Mouse (Mus musculus): ENCODE results near the gene Anxa6. TPM values are rescaled to one million over a fixed set of nuclear protein-coding genes. Genes with fewer than 3 reads are reported as not detected.

The Anxa6 gene
- total RNA-seq, 1 experiment from 2014 or later: 55.3 TPM

GRCm38 (mm10) chr11:55005684-55006083 is 27.6 kb downstream of the Anxa6 start:
- no peak for ATAC-seq (replicated peaks; ENCODE audit: low read depth, poor library complexity, severe bottlenecking)

- no peak for ATAC-seq (replicated peaks; ENCODE audit: low read depth, poor library complexity, severe bottlenecking)
These were observed 28.2 kb downstream of the Anxa6 start for GRCm38 (mm10) chr11:55004970-55005502.

DNA sequence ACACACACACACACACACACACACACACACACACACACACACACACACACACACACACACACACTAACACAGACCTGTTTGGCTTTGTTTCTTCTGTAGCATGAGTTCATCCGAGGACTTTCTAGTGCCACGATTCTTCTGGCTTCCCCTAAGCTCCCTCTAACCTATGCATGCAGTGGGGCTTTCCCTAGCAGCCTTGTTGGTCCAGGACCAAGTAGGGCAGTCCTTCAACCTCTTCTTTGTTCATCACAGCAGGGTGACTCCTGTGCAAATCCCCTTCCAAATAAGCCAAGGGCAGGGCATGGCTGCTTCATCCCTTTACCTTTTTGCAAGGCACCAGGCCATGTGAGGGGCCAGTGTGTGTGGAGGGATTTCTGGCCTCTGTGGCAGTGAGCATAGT is 34.5 kb downstream of the Anxa6 start:
- ATAC-seq (replicated peaks; ENCODE audit: low read depth, poor library complexity, severe bottlenecking): no peak

DNA sequence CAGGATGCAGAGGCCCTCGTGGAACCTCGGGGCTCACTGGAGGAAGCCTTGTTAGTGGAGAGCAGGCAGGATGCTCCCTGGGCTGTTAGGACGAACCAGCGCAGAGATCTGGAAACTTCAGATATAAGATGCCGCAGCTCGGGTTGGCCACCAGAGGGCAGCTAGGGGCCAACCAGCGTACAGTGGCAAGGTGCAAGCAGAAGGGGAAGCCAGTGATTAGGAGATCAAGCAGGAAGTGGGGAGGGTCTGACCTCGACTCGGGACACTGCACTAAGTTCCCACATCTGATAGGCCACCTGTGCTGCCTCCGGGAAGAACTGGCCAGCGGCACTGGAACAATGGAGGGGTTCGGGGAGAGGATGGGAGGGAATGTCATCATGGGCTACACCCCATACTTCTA is 35.0 kb downstream of the Anxa6 start:
- peak; percentile 97 for ATAC-seq (replicated peaks; ENCODE audit: low read depth, poor library complexity, severe bottlenecking)

- no peak for ATAC-seq (replicated peaks; ENCODE audit: low read depth, poor library complexity, severe bottlenecking)
These were observed 37.1 kb downstream of the Anxa6 start for GRCm38 (mm10) chr11:54996176-54996575.

- ATAC-seq (replicated peaks; ENCODE audit: low read depth, poor library complexity, severe bottlenecking): 0 out of 2 replicates have a peak, but pooled peaks have one; percentile 32
These were observed 43.3 kb downstream of the Anxa6 start for GRCm38 (mm10) chr11:54989920-54990319.

- ATAC-seq (replicated peaks; ENCODE audit: low read depth, poor library complexity, severe bottlenecking): no peak
These were observed 44.4 kb downstream of the Anxa6 start for GRCm38 (mm10) chr11:54988754-54989349.

DNA sequence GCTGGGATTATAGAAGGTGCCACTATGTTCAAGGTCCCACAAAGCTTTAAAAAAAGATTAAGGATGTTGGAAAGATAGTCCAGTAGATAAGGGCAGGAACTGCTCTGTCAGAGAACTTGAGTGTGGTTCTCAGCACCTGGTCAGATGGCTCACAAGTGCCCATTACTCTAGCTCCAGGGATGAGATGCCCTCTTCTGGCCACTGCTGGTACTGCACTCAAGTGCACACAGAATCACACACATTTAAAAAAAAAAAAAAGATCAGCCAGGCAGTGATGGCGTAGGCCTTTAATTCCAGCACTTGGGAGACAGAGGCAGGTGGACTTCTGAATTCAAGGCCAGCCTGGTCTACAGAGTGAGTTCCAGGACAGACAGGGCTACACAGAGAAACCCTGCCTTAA is 45.3 kb downstream of the Anxa6 start:
- no peak; the same call in 1 of the 2 replicates for ATAC-seq (replicated peaks; ENCODE audit: low read depth, poor library complexity, severe bottlenecking)

DNA sequence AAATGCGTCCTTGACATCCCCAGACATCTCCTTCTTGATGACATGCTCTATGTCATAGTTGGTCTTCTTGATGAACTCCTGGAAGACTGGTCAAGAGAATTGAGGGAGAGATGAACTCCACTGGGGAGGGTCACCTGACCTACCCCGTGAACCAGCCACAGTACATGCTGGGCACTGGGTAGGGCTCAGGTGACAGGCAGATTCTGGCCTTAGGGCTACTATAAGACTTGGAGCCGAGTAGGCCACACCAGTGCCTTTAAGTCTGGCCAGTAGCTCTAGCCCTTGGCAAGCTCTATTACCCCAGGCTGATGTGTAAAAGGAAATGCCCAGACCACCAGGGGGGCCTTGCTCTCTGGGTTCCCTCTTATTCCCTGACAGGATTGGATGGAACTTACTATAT is 48.2 kb downstream of the Anxa6 start:
- no peak for ATAC-seq (replicated peaks; ENCODE audit: low read depth, poor library complexity, severe bottlenecking)

DNA sequence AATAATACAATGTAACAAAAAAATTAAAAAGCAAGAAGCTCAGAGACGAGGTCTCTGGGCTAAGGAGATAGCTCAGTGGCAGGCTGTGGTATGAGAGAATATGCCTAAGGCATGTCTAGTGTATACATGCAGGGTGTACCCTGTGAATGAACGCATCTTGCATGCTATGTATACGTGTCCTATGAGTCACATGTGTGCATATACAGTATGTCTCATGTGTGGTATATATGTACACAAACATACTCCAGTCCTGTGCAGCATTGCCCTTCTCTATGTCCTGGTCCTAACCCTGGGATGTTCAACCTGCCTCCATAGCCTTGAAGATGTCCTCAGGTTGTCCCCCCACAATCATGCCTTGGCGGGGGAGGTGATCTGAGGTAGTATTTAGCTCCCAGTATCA is 48.7 kb downstream of the Anxa6 start:
- no peak for ATAC-seq (replicated peaks; ENCODE audit: low read depth, poor library complexity, severe bottlenecking)

GRCm38 (mm10) chr11:54984085-54984484 is 49.2 kb downstream of the Anxa6 start:
- ATAC-seq (replicated peaks; ENCODE audit: low read depth, poor library complexity, severe bottlenecking): peak; percentile 48; the same call in 1 of the 2 replicates

DNA sequence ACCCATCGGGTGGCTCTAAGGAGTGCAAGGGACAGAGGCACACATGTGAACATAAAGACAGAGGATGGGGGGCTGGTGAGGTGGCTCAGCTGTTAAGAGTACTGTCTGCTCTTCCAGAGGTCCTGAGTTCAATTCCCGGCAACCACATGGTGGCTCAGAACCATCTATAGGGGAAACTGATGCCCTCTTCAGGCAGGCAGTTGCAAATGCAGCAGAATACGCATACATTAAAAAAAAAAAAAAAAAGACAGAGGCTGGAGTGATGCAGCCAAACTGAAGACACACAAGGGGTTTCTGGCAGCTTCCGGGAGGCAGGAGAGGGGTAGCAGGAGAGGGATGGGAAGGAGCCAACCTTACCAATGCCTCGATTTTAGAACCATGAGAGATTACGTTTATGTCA is 50.7 kb downstream of the Anxa6 start:
- ATAC-seq (replicated peaks; ENCODE audit: low read depth, poor library complexity, severe bottlenecking): no peak

GRCm38 (mm10) chr11:54981630-54982029 is 51.6 kb downstream of the Anxa6 start:
- ATAC-seq (replicated peaks; ENCODE audit: low read depth, poor library complexity, severe bottlenecking): no peak

DNA sequence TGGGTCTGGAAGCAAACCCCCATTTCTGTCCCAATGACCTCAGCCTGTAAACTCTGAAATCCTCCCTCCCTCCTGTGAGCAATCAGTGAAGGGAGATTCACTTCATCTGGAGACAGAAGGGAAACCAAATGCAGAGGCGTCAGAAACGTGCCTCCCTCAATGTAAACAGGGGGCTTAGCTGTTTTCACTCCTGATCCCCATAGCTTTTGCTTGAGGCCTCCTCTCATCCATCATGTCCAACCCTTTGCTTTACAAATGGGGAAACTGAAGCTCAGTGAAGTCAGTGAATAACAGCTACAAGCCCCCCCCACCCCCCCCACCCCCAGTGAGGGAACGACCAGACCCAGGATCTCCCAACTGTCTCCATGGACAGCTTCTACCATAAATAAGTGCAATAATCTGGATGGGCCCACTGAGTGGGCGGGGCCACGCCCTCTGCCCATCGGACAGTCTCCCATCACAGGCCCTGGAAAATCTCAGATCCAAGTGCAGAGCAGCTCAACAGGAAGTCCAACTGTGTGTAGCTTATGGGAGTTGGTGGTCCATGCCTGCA is 55.8 kb downstream of the Anxa6 start:
- ATAC-seq (replicated peaks; ENCODE audit: low read depth, poor library complexity, severe bottlenecking): no peak

DNA sequence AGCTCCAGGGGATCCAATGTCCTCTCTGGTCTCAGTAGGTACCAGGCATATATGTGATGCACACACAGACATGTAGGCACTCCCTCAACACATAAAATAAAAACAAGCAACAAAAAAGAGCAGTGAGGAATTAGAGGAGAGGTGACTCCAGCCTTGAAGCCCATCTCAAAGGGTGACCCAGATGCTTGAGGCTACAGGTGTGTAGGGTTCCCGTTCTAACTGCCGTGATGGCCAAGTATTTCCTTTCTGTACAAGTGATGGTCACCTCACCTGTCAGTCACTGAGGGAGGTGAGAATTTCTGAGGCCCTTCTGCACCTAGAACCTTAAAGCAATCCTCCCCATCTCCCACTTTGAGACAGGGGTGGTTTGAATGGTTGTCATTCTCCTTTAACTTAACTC is 56.9 kb downstream of the Anxa6 start:
- ATAC-seq (replicated peaks; ENCODE audit: low read depth, poor library complexity, severe bottlenecking): no peak

DNA sequence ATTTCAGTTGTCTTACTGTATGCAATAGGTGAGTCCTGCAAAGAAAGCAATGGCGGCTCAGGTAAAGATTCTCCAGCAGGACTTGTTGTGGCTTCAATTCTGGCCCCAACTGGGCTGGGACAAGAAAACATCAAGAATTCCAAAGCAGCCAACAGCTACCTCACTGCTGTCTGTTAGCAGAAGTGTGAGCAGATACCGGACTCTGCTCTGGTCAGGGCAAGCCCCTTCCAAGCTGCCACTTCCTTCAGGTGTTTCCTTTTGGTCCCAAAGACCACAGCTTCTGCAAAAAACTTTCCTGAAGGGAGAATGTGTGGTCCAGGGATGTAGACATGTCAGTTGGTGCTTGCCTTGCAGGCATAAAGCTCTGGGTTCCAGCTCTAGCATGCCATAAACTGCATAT is 57.5 kb downstream of the Anxa6 start:
- peak; percentile 60 for ATAC-seq (replicated peaks; ENCODE audit: low read depth, poor library complexity, severe bottlenecking)

DNA sequence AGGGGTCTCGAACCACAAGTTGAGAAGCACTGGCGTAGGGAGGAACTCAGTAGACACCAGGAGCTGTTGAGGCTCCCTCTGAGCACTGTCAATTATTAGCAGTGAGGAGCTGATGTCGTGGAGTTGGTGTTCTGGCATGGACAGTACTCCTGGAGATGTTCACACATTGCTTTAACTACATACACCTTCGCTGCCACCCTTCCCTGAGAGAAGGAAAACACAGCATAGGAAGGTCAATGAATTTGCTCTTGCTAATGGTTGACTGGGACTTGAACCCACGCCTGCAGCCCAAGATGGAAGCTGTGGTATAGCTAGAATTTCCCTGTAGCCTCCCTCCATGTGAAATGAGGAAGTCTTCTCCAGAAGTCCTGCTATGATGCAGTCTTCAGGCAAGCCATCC is 57.9 kb downstream of the Anxa6 start:
- ATAC-seq (replicated peaks; ENCODE audit: low read depth, poor library complexity, severe bottlenecking): peak; percentile 43

GRCm38 (mm10) chr11:54974639-54975038 is 58.6 kb downstream of the Anxa6 start:
- ATAC-seq (replicated peaks; ENCODE audit: low read depth, poor library complexity, severe bottlenecking): no peak

- ATAC-seq (replicated peaks; ENCODE audit: low read depth, poor library complexity, severe bottlenecking): peak; percentile 64
These were observed 59.6 kb downstream of the Anxa6 start for GRCm38 (mm10) chr11:54973481-54974212.

DNA sequence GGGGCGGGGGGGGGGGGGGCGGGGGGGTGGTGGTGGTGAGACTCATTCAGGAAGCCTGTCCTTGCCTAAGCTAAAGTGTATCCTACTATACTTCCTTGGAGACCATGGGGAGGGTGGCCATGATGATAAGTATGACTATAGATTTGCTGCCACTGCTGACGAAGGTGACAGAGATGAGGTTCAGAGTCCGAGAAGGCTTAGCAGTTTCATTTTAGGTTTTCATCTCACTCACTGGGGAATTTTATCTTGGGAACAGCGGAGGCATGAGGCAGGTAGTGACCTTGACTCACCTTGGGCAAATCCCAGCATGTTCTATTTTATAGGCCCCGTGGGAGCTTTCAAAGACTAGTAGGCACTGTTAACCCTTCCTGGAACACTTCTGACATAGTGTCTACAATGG is 60.5 kb downstream of the Anxa6 start:
- ATAC-seq (replicated peaks; ENCODE audit: low read depth, poor library complexity, severe bottlenecking): no peak

DNA sequence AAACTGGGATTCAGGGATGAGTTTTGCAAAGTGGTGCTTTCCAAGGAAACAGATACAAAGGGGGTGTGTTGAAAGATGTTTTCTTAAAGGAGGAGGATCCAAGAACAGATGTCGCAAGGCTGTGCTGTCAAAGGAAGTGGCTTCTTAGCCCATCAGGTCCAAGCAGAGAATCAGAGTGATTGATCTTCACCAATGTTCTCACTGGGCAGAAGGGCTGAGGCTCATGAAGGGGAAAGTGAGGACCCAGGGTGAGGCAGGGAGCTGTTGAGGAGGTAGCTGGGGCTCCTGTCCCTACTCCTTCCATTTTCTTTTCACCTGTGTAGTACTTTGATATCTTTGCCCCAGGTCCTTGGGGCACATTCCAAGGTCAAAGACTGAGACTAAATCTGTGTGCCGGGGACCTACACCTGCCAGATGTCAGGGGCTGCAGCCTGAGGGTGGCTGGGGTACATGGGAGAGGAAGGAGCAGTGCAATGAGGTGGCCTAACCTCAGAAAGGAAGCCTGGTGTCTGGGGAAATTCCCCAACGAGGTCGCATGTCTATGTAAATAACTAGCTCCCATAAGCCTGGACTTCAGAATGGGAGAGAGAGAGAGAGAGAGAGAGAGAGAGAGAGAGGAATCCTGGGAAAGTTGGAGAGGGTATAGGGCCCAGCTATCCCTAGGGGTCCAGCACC is 61.1 kb downstream of the Anxa6 start:
- ATAC-seq (replicated peaks; ENCODE audit: low read depth, poor library complexity, severe bottlenecking): peak; percentile 13; the same call in 1 of the 2 replicates

Measured in common myeloid progenitor, adult 5-6 weeks (primary cell).